Mouse (Mus musculus) heart, embryonic 16.5 days (tissue): ENCODE measurements around the gene Rho. TPM values are rescaled to one million over a fixed set of nuclear protein-coding genes. Genes with fewer than 3 reads are reported as not detected.

Source experiments
- ATAC-seq: fragments of 200-750 bp; cut with Nextera tagmentation; replicated peaks from 2 replicates; pipeline ENCODE4 v1.8.0; 2017; ENCODE audit warnings: moderate number of reproducible peaks; ENCODE audit not compliant: insufficient read depth, low FRiP score; ENCODE audit errors: extremely low read depth
- H3K27ac ChIP-seq: fragments of 300-500 bp; sonication (generic); 2 replicates; pipeline ENCODE4 v1.5.1; 2014; ENCODE audit warnings: mild to moderate bottlenecking, low read length, control low read depth, moderate library complexity
- H3K27me3 ChIP-seq: fragments of 300-500 bp; sonication (generic); 2 replicates; pipeline ENCODE4 v1.6.1; 2014; ENCODE audit warnings: low read length, mixed read lengths; ENCODE audit not compliant: control insufficient read depth, insufficient read depth
- H3K36me3 ChIP-seq: fragments of 300-500 bp; sonication (generic); 2 replicates; pipeline ENCODE4 v1.6.1; 2014; ENCODE audit not compliant: control insufficient read depth, insufficient read depth
- H3K4me1 ChIP-seq: fragments of 300-500 bp; sonication (generic); 2 replicates; pipeline ENCODE4 v1.6.1; 2014; ENCODE audit warnings: low read length, mixed read lengths; ENCODE audit not compliant: control insufficient read depth, insufficient read depth
- H3K4me2 ChIP-seq: fragments of 300-500 bp; sonication (generic); 2 replicates; pipeline ENCODE4 v1.6.1; 2014; ENCODE audit warnings: low read depth, mild to moderate bottlenecking, control low read depth, low read length
- H3K4me3 ChIP-seq: fragments of 300-500 bp; sonication (generic); 2 replicates; pipeline ENCODE4 v1.5.1; 2014; ENCODE audit warnings: mild to moderate bottlenecking, control low read depth, low read length
- H3K9ac ChIP-seq: fragments of 300-500 bp; sonication (generic); 2 replicates; pipeline ENCODE4 v1.6.1; 2014; ENCODE audit warnings: low read length, control low read depth
- H3K9me3 ChIP-seq: fragments of 300-500 bp; sonication (generic); replicated peaks from 2 replicates; pipeline ENCODE4 v1.6.1; 2016; ENCODE audit warnings: low read length; ENCODE audit not compliant: control insufficient read depth
- WGBS: fragments of 180-500 bp; shearing (Covaris S2); extraction: QIAGEN DNeasy Blood & Tissue Kit; methylation state at CpG from one replicate; pipeline ENCODE4 v1.1.7; 2014; 5-methylcytosine and 5-hydroxymethylcytosine counted together
- polyA plus RNA-seq: library from polyadenylated mRNA; unstranded; fragments of >200 nt; fragmentation: Nextera tagmentation; extraction: Ambion mirVana; gene quantifications from 2 replicates; pipeline ENCODE4 v1.2.1, GENCODE M21; 2015

Gene Rho
- polyA plus RNA-seq, 1 experiment from 2014 or later: not detected

DNA sequence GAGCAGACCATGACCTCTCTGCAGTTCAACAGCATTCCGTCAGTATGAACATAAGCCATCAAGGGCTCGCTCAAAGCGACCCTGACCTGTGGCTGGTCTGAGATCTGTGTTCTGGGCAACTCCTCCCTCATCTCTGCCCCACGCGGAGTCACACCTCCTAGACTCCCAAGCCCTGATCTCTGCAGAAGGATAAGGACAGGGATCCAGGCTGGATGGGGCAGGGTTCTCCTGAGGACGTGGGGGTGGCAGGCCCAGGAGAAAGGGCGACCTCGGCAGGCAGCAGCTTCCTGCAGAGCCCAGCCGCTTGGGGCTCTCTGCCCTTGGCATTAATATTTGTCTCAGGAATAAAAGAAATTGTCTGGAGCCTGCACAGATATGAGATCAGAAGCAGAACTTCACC is 54.1 kb downstream of the Rho start:
- ATAC-seq: no peak
- Histone ChIP-seq H3K27ac (no peak overlapping the region), H3K4me2 (peak overlapping the region; percentile 68), H3K9ac (peak overlapping the region; percentile 18), H3K36me3 (no peaks in the 10 kb centered on the region), H3K4me1 (peaks cover 29% of the 10 kb centered on the region), H3K4me3 (peak overlapping the region; percentile 2; the same call in 1 of the 2 replicates), H3K9me3 (no peaks in the 10 kb centered on the region), H3K27me3 (no peaks in the 10 kb centered on the region)
- 52% methylated on average over 9 of the region's 9 CpGs for WGBS

DNA sequence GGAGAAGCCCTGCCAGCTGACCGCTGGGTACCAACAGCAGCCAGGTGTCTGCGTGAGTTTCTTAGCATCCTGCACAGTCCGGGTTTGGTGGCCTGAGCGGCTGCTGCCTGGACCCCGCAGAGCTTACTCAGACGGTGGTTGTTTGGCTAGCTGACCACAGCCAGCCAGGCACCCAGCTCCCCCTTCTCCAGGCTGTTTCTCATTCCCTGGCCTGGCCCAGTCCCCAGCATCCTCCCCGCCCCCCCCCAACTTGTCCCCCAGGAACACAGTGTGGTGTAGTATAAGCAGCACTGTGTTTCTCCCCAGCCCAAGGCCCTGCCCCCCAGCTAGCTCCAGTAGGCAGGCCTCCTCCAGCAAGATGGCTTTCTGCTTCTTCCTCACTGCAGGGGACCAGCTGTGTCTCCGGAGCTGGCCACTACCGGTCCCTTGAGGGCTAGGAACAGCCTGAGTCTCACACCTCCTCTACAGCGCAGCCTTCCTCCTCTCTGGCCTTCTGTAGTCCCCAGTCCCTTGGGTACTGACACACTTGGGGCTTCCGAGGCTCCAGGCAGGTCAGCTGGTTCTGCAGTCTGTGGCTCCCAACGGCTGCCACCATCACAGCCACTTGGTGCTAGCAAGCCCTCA is 55.0 kb downstream of the Rho start:
- 55% methylated on average over 12 of the region's 12 CpGs for WGBS
- Histone ChIP-seq H3K9me3 (no peaks in the 10 kb centered on the region), H3K4me3 (peak overlapping the region; percentile 16), H3K4me1 (peaks cover 29% of the 10 kb centered on the region), H3K27ac (no peak overlapping the region), H3K36me3 (no peaks in the 10 kb centered on the region), H3K9ac (peak overlapping the region; percentile 18), H3K27me3 (no peaks in the 10 kb centered on the region), H3K4me2 (peak overlapping the region; percentile 68)
- ATAC-seq: peak; percentile 13; the same call in 1 of the 2 replicates

DNA sequence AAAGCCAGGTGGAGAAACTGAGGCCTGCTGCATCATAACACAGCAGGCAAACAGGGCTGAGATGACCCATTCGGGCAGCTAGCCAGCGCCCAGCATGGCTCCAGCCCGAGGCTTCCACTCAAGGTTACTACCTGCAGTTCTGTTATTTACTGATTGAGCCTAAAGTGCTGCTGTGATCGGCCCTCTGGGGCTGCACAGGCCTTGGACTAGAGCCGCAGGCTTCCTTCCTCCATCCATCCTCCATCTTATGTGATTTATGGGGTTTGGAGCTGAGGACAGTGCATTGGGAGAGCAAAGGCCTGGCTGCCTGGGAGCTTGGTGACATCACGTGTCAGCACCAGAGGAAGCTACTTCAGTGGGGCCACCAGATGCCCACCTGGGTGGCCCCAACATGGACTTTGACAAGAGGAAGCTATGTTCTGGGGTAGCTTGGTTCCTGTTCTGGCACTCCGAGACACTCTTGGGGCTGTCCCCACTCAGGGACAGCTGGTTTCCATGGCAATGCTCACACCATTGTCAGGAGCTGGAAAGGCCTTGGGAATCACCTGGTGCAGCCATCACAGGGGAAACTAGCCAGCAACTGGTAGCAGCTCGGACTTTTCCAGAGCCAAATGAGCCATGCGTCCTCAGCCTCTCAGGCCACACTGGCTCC is 55.7 kb downstream of the Rho start:
- peak overlapping the region; percentile 68 for H3K4me2 ChIP-seq
- ATAC-seq: no peak
- peak overlapping the region; percentile 19; the same call in 1 of the 2 replicates for H3K4me3 ChIP-seq
- no peaks in the 10 kb centered on the region for H3K9me3 ChIP-seq
- no peak overlapping the region for H3K27ac ChIP-seq
- H3K36me3 ChIP-seq: no peaks in the 10 kb centered on the region
- WGBS: 61% methylated on average over 9 of the region's 9 CpGs
- H3K9ac ChIP-seq: no peak overlapping the region; the same call in none of the 2 replicates
- no peaks in the 10 kb centered on the region for H3K27me3 ChIP-seq
- H3K4me1 ChIP-seq: peaks cover 31% of the 10 kb centered on the region

DNA sequence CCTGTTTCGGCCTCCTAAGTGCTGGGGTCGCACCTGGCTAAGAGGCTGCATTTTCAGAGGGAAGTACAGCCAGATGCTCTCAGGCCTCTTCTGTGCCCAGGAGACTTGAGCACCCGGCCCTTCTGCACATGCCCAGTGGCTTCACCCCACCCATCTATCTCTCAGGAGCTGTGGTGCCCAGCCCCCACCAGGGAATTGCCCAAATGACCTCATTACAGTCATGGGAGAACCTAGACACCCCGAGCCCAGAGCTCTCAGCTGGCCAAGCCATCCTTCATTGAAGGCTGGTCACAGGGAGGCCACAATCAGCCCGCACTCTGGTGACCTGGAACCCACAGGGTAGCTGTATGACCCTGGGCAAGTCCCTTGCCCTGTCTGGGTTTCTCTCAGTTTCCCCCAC is 57.5 kb downstream of the Rho start:
- Histone ChIP-seq H3K4me1 (peaks cover 28% of the 10 kb centered on the region), H3K27ac (peak overlapping the region; percentile 41; the same call in 1 of the 2 replicates), H3K9ac (peak overlapping the region; percentile 75), H3K36me3 (no peaks in the 10 kb centered on the region), H3K9me3 (no peaks in the 10 kb centered on the region), H3K27me3 (peaks cover 8% of the 10 kb centered on the region), H3K4me2 (peak overlapping the region; percentile 68), H3K4me3 (peak overlapping the region; percentile 61)
- 67% methylated on average over 5 of the region's 5 CpGs for WGBS
- ATAC-seq: no peak

DNA sequence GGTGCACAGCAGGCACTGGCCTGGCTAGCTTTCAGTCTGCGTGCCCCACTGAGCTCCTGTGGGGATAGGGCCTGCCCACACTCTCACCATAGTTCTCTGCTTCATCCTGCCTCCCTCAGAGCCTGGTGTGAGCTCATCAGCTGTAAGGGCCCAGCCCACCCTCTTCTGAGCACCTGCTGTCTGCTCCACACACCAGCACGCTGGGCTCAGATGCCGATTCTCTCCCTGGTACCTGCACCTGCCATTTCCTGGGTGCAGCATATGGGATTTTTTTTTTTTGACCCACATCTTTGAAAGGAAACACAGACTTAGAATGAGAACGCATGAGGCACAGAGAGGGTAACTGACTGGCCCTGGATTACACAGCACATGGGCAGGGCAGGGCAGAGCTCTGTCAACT is 58.1 kb downstream of the Rho start:
- Histone ChIP-seq H3K9ac (peak overlapping the region; percentile 75), H3K27ac (peak overlapping the region; percentile 41; the same call in 1 of the 2 replicates), H3K4me3 (peak overlapping the region; percentile 61), H3K4me1 (peaks cover 27% of the 10 kb centered on the region), H3K4me2 (peak overlapping the region; percentile 68), H3K36me3 (no peaks in the 10 kb centered on the region), H3K27me3 (peaks cover 8% of the 10 kb centered on the region), H3K9me3 (peaks cover 4% of the 10 kb centered on the region)
- 72% methylated on average over 4 of the region's 4 CpGs for WGBS
- no peak; the same call in 1 of the 2 replicates for ATAC-seq

Other genes starting within 250 kb of the Rho start
- gene Tmem40, start 169.3 kb upstream of the Rho start, polyA plus RNA-seq: 1.1 and 1.3 TPM in 2 replicates
- gene Cand2, start 157.2 kb upstream of the Rho start, polyA plus RNA-seq: 42.0 and 49.8 TPM in 2 replicates
- 1,011 and 1,085 TPM in 2 replicates for gene Rpl32, start 123.0 kb upstream of the Rho start, polyA plus RNA-seq
- gene Efcab12, start 93.3 kb upstream of the Rho start, polyA plus RNA-seq: 0.51 and 0.59 TPM in 2 replicates
- gene Mbd4, start 78.4 kb upstream of the Rho start, polyA plus RNA-seq: 10.2 and 12.5 TPM in 2 replicates
- 21.4 and 23.0 TPM in 2 replicates for gene Ift122, start 78.3 kb upstream of the Rho start, polyA plus RNA-seq
- not detected in 2 replicates for gene H1foo, start 13.2 kb downstream of the Rho start, polyA plus RNA-seq
- gene Plxnd1, start 63.3 kb downstream of the Rho start, polyA plus RNA-seq: 46.0 and 49.6 TPM in 2 replicates